Mouse (Mus musculus) kidney, postnatal 0 days (tissue): ENCODE results near the gene Tns2. TPM values are rescaled to one million over a fixed set of nuclear protein-coding genes. Genes with fewer than 3 reads are reported as not detected.

Experiments used
- ATAC-seq: fragments of 200-750 bp; cut with Nextera tagmentation; replicated peaks from 2 replicates; pipeline ENCODE4 v1.8.0; 2017; ENCODE audit warnings: low read depth, moderate number of reproducible peaks, moderate TSS enrichment, moderate library complexity; ENCODE audit not compliant: low FRiP score
- DNase-seq: peaks from one replicate; pipeline ENCODE4 v3.0.0-alpha.2; 2016; ENCODE audit warnings: low spot score
- H3K27ac ChIP-seq: fragments of 300-500 bp; sonication (generic); 2 replicates; pipeline ENCODE4 v1.5.1; 2014; ENCODE audit warnings: mild to moderate bottlenecking
- H3K27me3 ChIP-seq: fragments of 300-500 bp; sonication (generic); 2 replicates; pipeline ENCODE4 v1.6.1; 2014; ENCODE audit warnings: low read length, mixed read lengths; ENCODE audit not compliant: insufficient read depth
- H3K36me3 ChIP-seq: fragments of 300-500 bp; sonication (generic); 2 replicates; pipeline ENCODE4 v1.6.1; 2014; ENCODE audit warnings: low read length, mixed read lengths; ENCODE audit not compliant: insufficient read depth
- H3K4me1 ChIP-seq: fragments of 300-500 bp; sonication (generic); replicated peaks from 2 replicates; pipeline ENCODE4 v1.6.1; 2014; ENCODE audit warnings: antibody characterized with exemption, low read length, mixed read lengths; ENCODE audit not compliant: insufficient read depth
- H3K4me2 ChIP-seq: fragments of 300-500 bp; sonication (generic); 2 replicates; pipeline ENCODE4 v1.6.1; 2014; ENCODE audit warnings: mild to moderate bottlenecking, low read length, moderate library complexity, mixed read lengths
- H3K4me3 ChIP-seq: fragments of 300-500 bp; sonication (generic); replicated peaks from 2 replicates; pipeline ENCODE4 v1.5.1; 2014; ENCODE audit warnings: low read depth, low read length
- H3K9ac ChIP-seq: fragments of 300-500 bp; sonication (generic); 2 replicates; pipeline ENCODE4 v1.6.1; 2014; ENCODE audit warnings: low read depth, low read length
- H3K9me3 ChIP-seq: fragments of 300-500 bp; sonication (generic); replicated peaks from 2 replicates; pipeline ENCODE4 v1.6.1; 2016; ENCODE audit warnings: low read length, inconsistent platforms, mixed read lengths
- CTCF ChIP-seq: IDR thresholded peaks from 2 replicates; pipeline ENCODE4 v1.5.1; 2016; ENCODE audit warnings: antibody characterized with exemption, low read depth, mild to moderate bottlenecking, moderate library complexity
- WGBS: fragments of 180-500 bp; shearing (Covaris S2); extraction: QIAGEN DNeasy Blood & Tissue Kit; methylation state at CpG from one replicate; pipeline ENCODE4 v1.1.7; 2014; 5-methylcytosine and 5-hydroxymethylcytosine counted together
- polyA plus RNA-seq: library from polyadenylated mRNA; unstranded; fragments of >200 nt; fragmentation: Nextera tagmentation; extraction: Ambion mirVana; gene quantifications from 2 replicates; pipeline ENCODE4 v1.2.1, GENCODE M21; 2015

The Tns2 gene
- polyA plus RNA-seq, 1 experiment from 2014 or later: 35.8 TPM

- DNase-seq (no peak), ATAC-seq (no peak)
- H3K4me1 ChIP-seq: peaks cover 11% of the 10 kb centered on the region
- 20% methylated on average over 19 of the region's 19 CpGs for WGBS
- 0 out of 2 replicates have a peak, but pooled peaks cover 5% of the 10 kb centered on the region for H3K27me3 ChIP-seq
- peak overlapping the region; percentile 56 for H3K4me2 ChIP-seq
- H3K9me3 ChIP-seq: no peaks in the 10 kb centered on the region
- TF ChIP-seq CTCF: no peak
- H3K9ac ChIP-seq: peak overlapping the region; percentile 44; the same call in 1 of the 2 replicates
- peak overlapping the region; percentile 33 for H3K4me3 ChIP-seq
- H3K36me3 ChIP-seq: no peaks in the 10 kb centered on the region
- 0 out of 2 replicates have a peak overlapping the region, but pooled peaks have one; percentile 19 for H3K27ac ChIP-seq
Observed at GRCm38 (mm10) chr15:102144726-102145125, 44.5 kb downstream of the Tns2 start.

GRCm38 (mm10) chr15:102145330-102145729 is 45.1 kb downstream of the Tns2 start:
- H3K27me3 ChIP-seq: 0 out of 2 replicates have a peak, but pooled peaks cover 5% of the 10 kb centered on the region
- no peaks in the 10 kb centered on the region for H3K36me3 ChIP-seq
- DNase-seq: no peak
- H3K9me3 ChIP-seq: no peaks in the 10 kb centered on the region
- TF ChIP-seq CTCF: no peak
- no peak overlapping the region; the same call in 1 of the 2 replicates for H3K4me3 ChIP-seq
- H3K27ac ChIP-seq: no peak overlapping the region
- ATAC-seq: no peak
- 61% methylated on average over 10 of the region's 10 CpGs for WGBS
- peaks cover 11% of the 10 kb centered on the region for H3K4me1 ChIP-seq
- peak overlapping the region; percentile 56 for H3K4me2 ChIP-seq
- no peak overlapping the region for H3K9ac ChIP-seq

- H3K27ac ChIP-seq: no peak overlapping the region
- ATAC-seq (no peak), DNase-seq (no peak)
- peaks cover 14% of the 10 kb centered on the region for H3K4me1 ChIP-seq
- no peak for TF ChIP-seq CTCF
- H3K27me3 ChIP-seq: 0 out of 2 replicates have a peak, but pooled peaks cover 5% of the 10 kb centered on the region
- 86% methylated on average over 5 of the region's 5 CpGs for WGBS
- no peak overlapping the region for H3K9ac ChIP-seq
- H3K36me3 ChIP-seq: no peaks in the 10 kb centered on the region
- no peak overlapping the region for H3K4me2 ChIP-seq
- no peaks in the 10 kb centered on the region for H3K9me3 ChIP-seq
- H3K4me3 ChIP-seq: no peak overlapping the region
Observed at GRCm38 (mm10) chr15:102146089-102146488, 45.9 kb downstream of the Tns2 start.

- 4% methylated on average over 1 of the region's 1 CpGs for WGBS
- DNase-seq: peak; percentile 78
- H3K36me3 ChIP-seq: no peaks in the 10 kb centered on the region
- H3K27me3 ChIP-seq: 0 out of 2 replicates have a peak, but pooled peaks cover 5% of the 10 kb centered on the region
- H3K9ac ChIP-seq: no peak overlapping the region
- no peak overlapping the region for H3K4me3 ChIP-seq
- 0 out of 2 replicates have a peak, but pooled peaks have one; percentile 29 for ATAC-seq
- peaks cover 14% of the 10 kb centered on the region for H3K4me1 ChIP-seq
- H3K27ac ChIP-seq: no peak overlapping the region
- no peaks in the 10 kb centered on the region for H3K9me3 ChIP-seq
- H3K4me2 ChIP-seq: no peak overlapping the region
- TF ChIP-seq CTCF: peak; percentile 90
Observed at GRCm38 (mm10) chr15:102146882-102147281, 46.7 kb downstream of the Tns2 start.

- no peak for TF ChIP-seq CTCF
- no peak overlapping the region for H3K4me2 ChIP-seq
- H3K4me1 ChIP-seq: peaks cover 14% of the 10 kb centered on the region
- H3K27me3 ChIP-seq: 0 out of 2 replicates have a peak, but pooled peaks cover 5% of the 10 kb centered on the region
- H3K27ac ChIP-seq: no peak overlapping the region
- DNase-seq (no peak), ATAC-seq (no peak)
- H3K9ac ChIP-seq: 0 out of 2 replicates have a peak overlapping the region, but pooled peaks have one; percentile 8
- H3K9me3 ChIP-seq: no peaks in the 10 kb centered on the region
- no peaks in the 10 kb centered on the region for H3K36me3 ChIP-seq
- no peak overlapping the region for H3K4me3 ChIP-seq
- 47% methylated on average over 16 of the region's 16 CpGs for WGBS
Observed at GRCm38 (mm10) chr15:102147674-102148402, 47.6 kb downstream of the Tns2 start.

GRCm38 (mm10) chr15:102149561-102149960 is 49.3 kb downstream of the Tns2 start:
- no peaks in the 10 kb centered on the region for H3K36me3 ChIP-seq
- no peak overlapping the region for H3K4me3 ChIP-seq
- H3K27me3 ChIP-seq: 0 out of 2 replicates have a peak, but pooled peaks cover 5% of the 10 kb centered on the region
- H3K4me2 ChIP-seq: no peak overlapping the region
- 64% methylated on average over 4 of the region's 4 CpGs for WGBS
- ATAC-seq (no peak), DNase-seq (no peak)
- H3K4me1 ChIP-seq: peaks cover 6% of the 10 kb centered on the region; the same call in 1 of the 2 replicates
- no peaks in the 10 kb centered on the region for H3K9me3 ChIP-seq
- no peak overlapping the region for H3K9ac ChIP-seq
- no peak for TF ChIP-seq CTCF
- no peak overlapping the region for H3K27ac ChIP-seq
